Mouse (Mus musculus) hindbrain, embryonic 14.5 days (tissue): ENCODE measurements around the gene U2af2. TPM values are rescaled to one million over a fixed set of nuclear protein-coding genes. Genes with fewer than 3 reads are reported as not detected.

Experiments
- ATAC-seq: fragments of 200-750 bp; cut with Nextera tagmentation; 2 replicates; pipeline ENCODE4 v1.8.0; 2017; ENCODE audit warnings: moderate number of reproducible peaks, mild to moderate bottlenecking, moderate TSS enrichment, moderate library complexity; ENCODE audit not compliant: low FRiP score
- DNase-seq: peaks from one replicate; pipeline ENCODE4 v3.0.0-alpha.2; 2015; ENCODE audit warnings: low spot score
- H3K27ac ChIP-seq: fragments of 300-500 bp; sonication (generic); 2 replicates; pipeline ENCODE4 v1.5.1; 2014; ENCODE audit warnings: mild to moderate bottlenecking, moderate library complexity
- H3K27me3 ChIP-seq: fragments of 300-500 bp; sonication (generic); 2 replicates; pipeline ENCODE4 v1.6.1; 2014; ENCODE audit warnings: mild to moderate bottlenecking, low read length, mixed read lengths; ENCODE audit not compliant: control insufficient read depth, insufficient read depth
- H3K36me3 ChIP-seq: fragments of 300-500 bp; sonication (generic); replicated peaks from 2 replicates; pipeline ENCODE4 v1.6.1; 2014; ENCODE audit not compliant: control insufficient read depth, insufficient read depth
- H3K4me1 ChIP-seq: fragments of 300-500 bp; sonication (generic); replicated peaks from 2 replicates; pipeline ENCODE4 v1.6.1; 2014; ENCODE audit warnings: antibody characterized with exemption, low read length, mixed read lengths; ENCODE audit not compliant: control insufficient read depth, insufficient read depth
- H3K4me2 ChIP-seq: fragments of 300-500 bp; sonication (generic); replicated peaks from 2 replicates; pipeline ENCODE4 v1.6.1; 2014; ENCODE audit warnings: mild to moderate bottlenecking, moderate library complexity
- H3K4me3 ChIP-seq: fragments of 300-500 bp; sonication (generic); replicated peaks from 2 replicates; pipeline ENCODE4 v1.5.1; 2014; ENCODE audit warnings: mild to moderate bottlenecking, low read length
- H3K9ac ChIP-seq: fragments of 300-500 bp; sonication (generic); 2 replicates; pipeline ENCODE4 v1.6.1; 2014
- H3K9me3 ChIP-seq: fragments of 300-500 bp; sonication (generic); 2 replicates; pipeline ENCODE4 v1.6.1; 2016; ENCODE audit warnings: low read length; ENCODE audit not compliant: control insufficient read depth
- WGBS: fragments of 180-500 bp; shearing (Covaris S2); extraction: QIAGEN DNeasy Blood & Tissue Kit; methylation state at CpG from one replicate; pipeline ENCODE4 v1.1.7; 2014; 5-methylcytosine and 5-hydroxymethylcytosine counted together
- polyA plus RNA-seq: library from polyadenylated mRNA; unstranded; fragments of >200 nt; fragmentation: Nextera tagmentation; extraction: Ambion mirVana; gene quantifications from 2 replicates; pipeline ENCODE4 v1.2.1, GENCODE M21; 2014

Gene U2af2
- polyA plus RNA-seq, 1 experiment from 2014 or later = 96.6 TPM

DNA sequence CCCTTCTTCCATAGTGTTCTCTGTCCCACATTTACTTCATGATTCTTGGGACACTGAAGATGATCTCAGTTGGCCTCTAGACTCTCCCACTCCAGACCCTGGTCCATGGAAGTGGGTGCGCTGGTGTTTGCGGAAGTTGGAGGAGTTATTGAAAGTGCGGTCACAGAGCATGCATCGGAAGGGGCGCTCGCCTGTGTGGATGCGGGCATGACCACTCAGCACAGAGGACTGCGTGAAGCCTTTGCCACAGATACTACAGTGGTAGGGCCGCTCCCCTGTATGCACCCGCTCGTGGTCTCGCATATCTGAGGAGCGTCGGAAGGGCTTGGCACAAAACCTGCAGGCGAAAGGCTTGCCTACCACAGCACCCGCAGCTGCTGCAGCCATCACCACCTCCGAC is 26.3 kb upstream of the U2af2 start:
- H3K36me3 ChIP-seq = peaks cover 57% of the 10 kb centered on the region

DNA sequence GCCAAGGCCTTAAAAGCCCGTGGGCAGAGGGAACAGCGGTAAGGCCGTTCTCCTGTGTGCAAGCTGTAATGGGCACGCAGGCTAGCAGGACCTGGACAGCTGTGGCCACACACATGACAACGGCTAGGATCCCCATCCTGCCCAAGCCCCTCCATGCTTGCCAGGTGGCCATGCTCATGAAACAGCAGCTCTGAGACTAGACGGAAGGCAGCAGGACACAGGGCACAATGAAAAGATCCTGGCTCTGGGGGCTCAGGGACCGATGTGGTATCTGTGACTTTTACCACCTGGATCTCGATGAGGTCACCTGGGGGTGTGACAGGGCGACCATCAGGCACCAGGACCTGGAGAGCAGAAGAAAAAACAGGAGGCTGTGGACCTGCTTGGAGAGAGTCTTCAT is 25.8 kb upstream of the U2af2 start:
- Histone ChIP-seq H3K4me2 (no peak overlapping the region), H3K36me3 (peaks cover 52% of the 10 kb centered on the region), H3K4me3 (no peak overlapping the region), H3K9ac (no peak overlapping the region), H3K9me3 (peaks cover 6% of the 10 kb centered on the region), H3K27ac (no peak overlapping the region), H3K27me3 (no peaks in the 10 kb centered on the region), H3K4me1 (peaks cover 13% of the 10 kb centered on the region; the same call in 1 of the 2 replicates)
- WGBS = 97% methylated on average over 9 of the region's 9 CpGs
- no peak for ATAC-seq
- DNase-seq = no peak

More for the DNA sequence above, 26.3 kb upstream of the U2af2 start:
- H3K4me3 ChIP-seq = no peak overlapping the region
- H3K9me3 ChIP-seq = peaks cover 12% of the 10 kb centered on the region
- H3K27me3 ChIP-seq = no peaks in the 10 kb centered on the region
- no peak for ATAC-seq
- no peak for DNase-seq
- H3K9ac ChIP-seq = no peak overlapping the region
- no peak overlapping the region for H3K4me2 ChIP-seq
- H3K4me1 ChIP-seq = peaks cover 13% of the 10 kb centered on the region; the same call in 1 of the 2 replicates
- H3K27ac ChIP-seq = no peak overlapping the region
- 97% methylated on average over 17 of the region's 17 CpGs for WGBS

DNA sequence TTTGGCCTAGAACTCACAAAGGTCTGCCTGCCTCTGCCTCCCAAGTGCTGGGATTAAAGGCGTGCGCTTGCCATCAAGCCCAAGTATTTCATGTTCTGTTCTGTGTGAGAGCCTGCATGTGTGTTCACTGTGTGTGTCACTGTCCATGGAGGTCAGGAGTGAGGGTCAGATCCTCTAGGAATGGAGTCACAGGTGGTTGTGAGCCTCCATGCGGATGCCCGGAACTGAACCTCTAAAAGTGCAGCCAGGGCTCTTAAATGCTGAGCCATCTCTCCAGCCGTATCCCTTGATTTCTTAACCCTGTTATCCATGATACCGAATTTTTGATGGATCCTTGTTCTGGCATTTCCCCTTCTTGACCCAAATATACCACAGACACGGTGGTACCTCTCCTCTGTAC is 24.9 kb upstream of the U2af2 start:
- no peaks in the 10 kb centered on the region for H3K27me3 ChIP-seq
- 90% methylated on average over 7 of the region's 7 CpGs for WGBS

GRCm38 (mm10) chr7:5037467-5037866 is 24.5 kb upstream of the U2af2 start:
- H3K27ac ChIP-seq = peak overlapping the region; percentile 96; the same call in 1 of the 2 replicates
- H3K4me3 ChIP-seq = peak overlapping the region; percentile 51
- no peak overlapping the region; the same call in 1 of the 2 replicates for H3K9ac ChIP-seq
- no peaks in the 10 kb centered on the region for H3K9me3 ChIP-seq
- H3K36me3 ChIP-seq = peaks cover 38% of the 10 kb centered on the region
- WGBS = 92% methylated on average over 8 of the region's 8 CpGs
- no peaks in the 10 kb centered on the region for H3K27me3 ChIP-seq
- DNase-seq (no peak), ATAC-seq (no peak)
- H3K4me2 ChIP-seq = peak overlapping the region; percentile 64
- H3K4me1 ChIP-seq = peaks cover 13% of the 10 kb centered on the region; the same call in 1 of the 2 replicates

More for the DNA sequence above, 24.9 kb upstream of the U2af2 start:
- Histone ChIP-seq H3K4me1 (peaks cover 13% of the 10 kb centered on the region; the same call in 1 of the 2 replicates), H3K36me3 (peaks cover 43% of the 10 kb centered on the region), H3K9me3 (no peaks in the 10 kb centered on the region), H3K9ac (no peak overlapping the region), H3K27ac (peak overlapping the region; percentile 96; the same call in 1 of the 2 replicates), H3K4me2 (peak overlapping the region; percentile 64; the same call in 1 of the 2 replicates), H3K4me3 (0 out of 2 replicates have a peak overlapping the region, but pooled peaks have one; percentile 51)
- ATAC-seq = no peak
- DNase-seq = no peak

GRCm38 (mm10) chr7:5038109-5038732 is 23.7 kb upstream of the U2af2 start, which contains the start of gene Zfp784:
Zfp784 (minus strand) TSS chr7:5038446.
- peaks cover 31% of the 10 kb centered on the region for H3K36me3 ChIP-seq
- DNase-seq (peak; percentile 91), ATAC-seq (peak; percentile 95)
- no peaks in the 10 kb centered on the region for H3K9me3 ChIP-seq
- H3K4me3 ChIP-seq = peak within 1 kb of the TSS; percentile 51
- peak within 1 kb of the TSS; percentile 64 for H3K4me2 ChIP-seq
- no peaks in the 10 kb centered on the region for H3K27me3 ChIP-seq
- H3K27ac ChIP-seq = peak within 1 kb of the TSS; percentile 96
- peak within 1 kb of the TSS; percentile 72 for H3K9ac ChIP-seq
- H3K4me1 ChIP-seq = peaks cover 13% of the 10 kb centered on the region; the same call in 1 of the 2 replicates
- 2% methylated on average over 48 of the region's 48 CpGs for WGBS

DNA sequence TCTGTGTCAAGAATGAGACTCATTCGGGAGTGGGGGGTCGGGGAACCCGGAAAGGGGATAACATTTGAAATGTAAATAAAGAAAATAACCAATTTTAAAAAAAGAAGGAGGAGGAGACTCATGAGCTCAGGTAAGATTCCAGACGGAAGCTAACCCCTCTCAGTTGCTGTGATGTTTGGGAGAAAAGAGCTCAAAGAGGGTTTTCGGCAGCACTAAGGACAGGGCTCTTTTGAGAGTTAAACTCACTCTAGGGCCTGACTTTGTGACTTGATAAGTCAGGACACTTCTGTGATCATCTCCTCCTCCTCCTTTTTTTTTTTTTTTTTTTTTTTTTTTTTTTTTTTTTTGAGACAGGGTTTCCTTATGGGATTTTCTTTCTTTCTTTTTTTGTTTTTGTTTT is 23.0 kb upstream of the U2af2 start:
- Histone ChIP-seq H3K27ac (peak overlapping the region; percentile 96; the same call in 1 of the 2 replicates), H3K27me3 (no peaks in the 10 kb centered on the region), H3K9ac (peak overlapping the region; percentile 72), H3K4me3 (peak overlapping the region; percentile 51), H3K36me3 (peaks cover 24% of the 10 kb centered on the region; the same call in 1 of the 2 replicates), H3K4me2 (peak overlapping the region; percentile 64), H3K4me1 (peaks cover 13% of the 10 kb centered on the region; the same call in 1 of the 2 replicates), H3K9me3 (no peaks in the 10 kb centered on the region)
- DNase-seq = no peak
- 39% methylated on average over 5 of the region's 5 CpGs for WGBS
- ATAC-seq = no peak

- 77% methylated on average over 2 of the region's 2 CpGs for WGBS
- H3K27me3 ChIP-seq = no peaks in the 10 kb centered on the region
Measured at GRCm38 (mm10) chr7:5044981-5045380, 17.0 kb upstream of the U2af2 start.

DNA sequence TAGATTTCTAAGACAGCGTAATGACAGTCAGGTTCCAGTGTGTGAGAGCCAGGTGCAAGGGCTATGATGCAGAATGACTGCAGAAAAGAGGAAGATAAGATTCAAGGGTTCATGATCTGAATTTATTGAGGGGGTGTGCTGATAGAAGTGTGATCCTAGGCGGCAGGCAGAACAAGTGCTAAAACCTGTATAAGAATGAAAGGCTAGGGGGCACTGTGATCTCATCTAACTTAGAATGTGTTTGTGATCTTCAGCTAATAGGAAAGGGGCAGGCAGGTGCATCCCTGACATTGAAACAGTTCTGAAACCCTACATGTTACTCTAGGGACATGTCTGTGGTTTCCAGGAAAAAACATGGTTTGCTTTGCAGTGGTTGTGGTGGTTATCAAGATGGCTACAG is 15.8 kb upstream of the U2af2 start:
- ATAC-seq (no peak), DNase-seq (no peak)
- H3K9me3 ChIP-seq = no peaks in the 10 kb centered on the region
- no peaks in the 10 kb centered on the region for H3K27me3 ChIP-seq
- no peaks in the 10 kb centered on the region for H3K36me3 ChIP-seq
- H3K4me1 ChIP-seq = peaks cover 9% of the 10 kb centered on the region
- no peak overlapping the region for H3K4me2 ChIP-seq
- H3K27ac ChIP-seq = no peak overlapping the region
- no peak overlapping the region for H3K9ac ChIP-seq
- whole genome bisulfite sequencing = 84% methylated on average over 2 of the region's 2 CpGs
- no peak overlapping the region for H3K4me3 ChIP-seq

More at GRCm38 (mm10) chr7:5044981-5045380, 17.0 kb upstream of the U2af2 start:
- no peaks in the 10 kb centered on the region for H3K36me3 ChIP-seq
- no peaks in the 10 kb centered on the region for H3K9me3 ChIP-seq
- H3K27ac ChIP-seq = no peak overlapping the region
- no peak overlapping the region for H3K4me3 ChIP-seq
- ATAC-seq = no peak
- H3K4me2 ChIP-seq = no peak overlapping the region
- DNase-seq = no peak
- no peak overlapping the region for H3K9ac ChIP-seq
- H3K4me1 ChIP-seq = no peaks in the 10 kb centered on the region

DNA sequence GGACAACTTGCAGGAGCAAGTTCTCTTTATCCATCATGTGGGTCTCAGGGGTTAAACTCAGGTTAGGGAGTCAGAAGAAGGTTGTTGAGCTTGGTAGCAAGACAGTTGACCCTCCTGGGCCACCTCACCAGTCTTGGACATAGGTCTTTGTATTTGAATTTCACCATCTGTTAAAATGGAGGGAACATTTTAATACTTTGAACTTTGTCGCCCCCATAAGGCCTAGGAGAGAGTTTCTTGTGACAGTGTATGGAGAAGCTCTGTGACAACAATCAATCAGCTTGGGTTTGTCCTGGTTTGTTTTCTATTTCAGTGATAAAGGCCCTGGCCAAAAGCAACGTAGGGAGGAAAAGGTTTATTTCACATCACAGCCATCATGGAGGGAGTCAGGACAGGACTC is 14.6 kb upstream of the U2af2 start:
- no peaks in the 10 kb centered on the region for H3K27me3 ChIP-seq
- 41% methylated on average over 2 of the region's 2 CpGs for WGBS
- peaks cover 13% of the 10 kb centered on the region for H3K4me1 ChIP-seq
- H3K27ac ChIP-seq = no peak overlapping the region
- H3K4me3 ChIP-seq = no peak overlapping the region
- H3K9ac ChIP-seq = no peak overlapping the region
- ATAC-seq (no peak), DNase-seq (no peak)
- H3K4me2 ChIP-seq = no peak overlapping the region
- no peaks in the 10 kb centered on the region for H3K36me3 ChIP-seq
- H3K9me3 ChIP-seq = no peaks in the 10 kb centered on the region
